Mouse (Mus musculus) kidney, postnatal 0 days (tissue): Measurements from ENCODE around the gene Agtpbp1. TPM values are rescaled to one million over a fixed set of nuclear protein-coding genes. Genes with fewer than 3 reads are reported as not detected.
A peak's percentile ranks its signal among the peaks of the same experiment; 100 is the strongest.

ENCODE experiments used
- ATAC-seq: fragments of 200-750 bp; cut with Nextera tagmentation; replicated peaks from 2 replicates; pipeline ENCODE4 v1.8.0; 2017; ENCODE audit warnings: low read depth, moderate number of reproducible peaks, moderate TSS enrichment, moderate library complexity; ENCODE audit not compliant: low FRiP score
- DNase-seq: peaks from one replicate; pipeline ENCODE4 v3.0.0-alpha.2; 2016; ENCODE audit warnings: low spot score
- H3K27ac ChIP-seq: fragments of 300-500 bp; sonication (generic); 2 replicates; pipeline ENCODE4 v1.5.1; 2014; ENCODE audit warnings: mild to moderate bottlenecking
- H3K27me3 ChIP-seq: fragments of 300-500 bp; sonication (generic); 2 replicates; pipeline ENCODE4 v1.6.1; 2014; ENCODE audit warnings: low read length, mixed read lengths; ENCODE audit not compliant: insufficient read depth
- H3K36me3 ChIP-seq: fragments of 300-500 bp; sonication (generic); 2 replicates; pipeline ENCODE4 v1.6.1; 2014; ENCODE audit warnings: low read length, mixed read lengths; ENCODE audit not compliant: insufficient read depth
- H3K4me1 ChIP-seq: fragments of 300-500 bp; sonication (generic); replicated peaks from 2 replicates; pipeline ENCODE4 v1.6.1; 2014; ENCODE audit warnings: antibody characterized with exemption, low read length, mixed read lengths; ENCODE audit not compliant: insufficient read depth
- H3K4me2 ChIP-seq: fragments of 300-500 bp; sonication (generic); 2 replicates; pipeline ENCODE4 v1.6.1; 2014; ENCODE audit warnings: mild to moderate bottlenecking, low read length, moderate library complexity, mixed read lengths
- H3K4me3 ChIP-seq: fragments of 300-500 bp; sonication (generic); replicated peaks from 2 replicates; pipeline ENCODE4 v1.5.1; 2014; ENCODE audit warnings: low read depth, low read length
- H3K9ac ChIP-seq: fragments of 300-500 bp; sonication (generic); 2 replicates; pipeline ENCODE4 v1.6.1; 2014; ENCODE audit warnings: low read depth, low read length
- H3K9me3 ChIP-seq: fragments of 300-500 bp; sonication (generic); replicated peaks from 2 replicates; pipeline ENCODE4 v1.6.1; 2016; ENCODE audit warnings: low read length, inconsistent platforms, mixed read lengths
- CTCF ChIP-seq: IDR thresholded peaks from 2 replicates; pipeline ENCODE4 v1.5.1; 2016; ENCODE audit warnings: antibody characterized with exemption, low read depth, mild to moderate bottlenecking, moderate library complexity
- WGBS: fragments of 180-500 bp; shearing (Covaris S2); extraction: QIAGEN DNeasy Blood & Tissue Kit; methylation state at CpG from one replicate; pipeline ENCODE4 v1.1.7; 2014; 5-methylcytosine and 5-hydroxymethylcytosine counted together
- polyA plus RNA-seq: library from polyadenylated mRNA; unstranded; fragments of >200 nt; fragmentation: Nextera tagmentation; extraction: Ambion mirVana; gene quantifications from 2 replicates; pipeline ENCODE4 v1.2.1, GENCODE M21; 2015

Agtpbp1 gene
- polyA plus RNA-seq, 1 experiment from 2014 or later, result 10.1 TPM

- Histone ChIP-seq H3K9ac (no peak overlapping the region), H3K4me1 (no peaks in the 10 kb centered on the region), H3K4me3 (no peak overlapping the region), H3K27me3 (no peaks in the 10 kb centered on the region), H3K4me2 (no peak overlapping the region), H3K9me3 (no peaks in the 10 kb centered on the region), H3K27ac (no peak overlapping the region), H3K36me3 (peaks cover 15% of the 10 kb centered on the region)
- TF ChIP-seq CTCF, result no peak
- DNase-seq (no peak), ATAC-seq (no peak)
- whole genome bisulfite sequencing, result 85% methylated on average over 14 of the region's 14 CpGs
Observed at GRCm38 (mm10) chr13:59477451-59477850, 107.6 kb downstream of the Agtpbp1 start.

DNA sequence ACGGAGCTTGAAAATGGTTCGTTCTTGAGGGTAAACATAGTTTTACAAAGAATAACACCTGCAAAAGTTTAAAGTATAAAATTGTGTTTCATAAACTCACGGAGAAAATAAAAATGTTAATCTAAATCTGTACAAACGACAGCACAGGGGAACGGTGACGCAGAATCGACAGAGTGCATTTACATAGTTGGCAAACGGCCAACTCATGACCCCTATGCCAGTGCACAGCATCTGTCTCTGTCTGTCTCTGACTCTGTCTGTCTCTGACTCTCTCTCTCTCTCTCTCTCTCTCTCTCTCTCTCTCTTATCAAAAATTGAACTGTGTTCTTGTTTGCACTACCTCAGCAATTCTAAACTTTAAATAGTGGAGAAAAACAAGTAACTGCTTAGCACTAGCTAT, 110.1 kb downstream of the Agtpbp1 start:
- H3K9ac ChIP-seq, result no peak overlapping the region
- WGBS, result 49% methylated on average over 8 of the region's 8 CpGs
- H3K9me3 ChIP-seq, result no peaks in the 10 kb centered on the region
- peaks cover 15% of the 10 kb centered on the region; the same call in 1 of the 2 replicates for H3K36me3 ChIP-seq
- ATAC-seq (no peak), DNase-seq (no peak)
- no peaks in the 10 kb centered on the region for H3K27me3 ChIP-seq
- H3K27ac ChIP-seq, result no peak overlapping the region
- no peaks in the 10 kb centered on the region for H3K4me1 ChIP-seq
- H3K4me3 ChIP-seq, result no peak overlapping the region
- H3K4me2 ChIP-seq, result no peak overlapping the region
- no peak for TF ChIP-seq CTCF

DNA sequence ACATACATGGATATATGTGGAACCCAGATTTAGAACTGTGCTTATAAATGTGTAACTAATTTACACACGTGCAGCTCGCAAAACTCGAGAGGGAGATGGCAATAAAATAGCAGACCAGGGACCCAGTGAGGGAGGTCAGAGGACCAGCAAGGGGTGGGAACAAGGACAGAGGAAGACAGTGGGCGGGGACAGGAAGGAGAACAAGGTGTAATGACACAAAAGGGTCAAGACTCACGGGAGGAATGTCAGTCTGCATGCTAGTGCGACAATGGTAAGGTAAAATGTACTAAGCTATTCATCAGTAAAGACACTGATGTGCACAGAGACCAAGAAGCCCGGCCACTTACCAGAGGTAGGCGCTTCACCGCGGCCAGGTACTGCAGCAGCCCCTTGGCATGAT, 111.7 kb downstream of the Agtpbp1 start:
- peaks cover 15% of the 10 kb centered on the region; the same call in 1 of the 2 replicates for H3K36me3 ChIP-seq
- ATAC-seq (no peak), DNase-seq (no peak)
- no peaks in the 10 kb centered on the region for H3K9me3 ChIP-seq
- no peak overlapping the region for H3K27ac ChIP-seq
- no peak overlapping the region for H3K4me3 ChIP-seq
- H3K27me3 ChIP-seq, result no peaks in the 10 kb centered on the region
- H3K9ac ChIP-seq, result no peak overlapping the region
- H3K4me2 ChIP-seq, result no peak overlapping the region
- 60% methylated on average over 10 of the region's 10 CpGs for WGBS
- no peak for TF ChIP-seq CTCF
- no peaks in the 10 kb centered on the region for H3K4me1 ChIP-seq

- H3K4me3 ChIP-seq, result no peak overlapping the region
- 75% methylated on average over 5 of the region's 5 CpGs for WGBS
- H3K4me1 ChIP-seq, result no peaks in the 10 kb centered on the region
- no peaks in the 10 kb centered on the region for H3K27me3 ChIP-seq
- no peak overlapping the region for H3K4me2 ChIP-seq
- no peak overlapping the region for H3K9ac ChIP-seq
- ATAC-seq, result no peak
- TF ChIP-seq CTCF, result no peak
- 0 out of 2 replicates have a peak, but pooled peaks cover 11% of the 10 kb centered on the region for H3K36me3 ChIP-seq
- no peak overlapping the region for H3K27ac ChIP-seq
- no peaks in the 10 kb centered on the region for H3K9me3 ChIP-seq
- no peak for DNase-seq
Observed at GRCm38 (mm10) chr13:59472222-59472621, 112.8 kb downstream of the Agtpbp1 start.

DNA sequence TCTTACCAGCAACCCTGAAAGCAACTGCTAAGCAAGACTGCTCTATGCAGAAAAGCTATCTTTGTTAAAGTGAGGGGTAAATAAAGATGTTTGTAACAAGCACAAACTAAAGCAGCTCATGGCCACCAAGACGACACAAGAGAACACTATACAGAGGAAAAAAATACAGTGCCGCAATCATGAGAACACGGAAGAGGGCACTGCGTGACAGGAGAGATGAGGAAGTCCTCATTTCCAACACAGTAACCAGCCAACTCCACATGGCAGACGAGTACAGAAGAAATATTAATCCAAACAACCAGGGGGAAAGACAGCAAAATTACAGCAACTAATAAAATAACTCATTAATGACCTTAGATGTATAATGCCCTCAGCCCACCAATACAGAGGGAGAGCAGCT, 115.3 kb downstream of the Agtpbp1 start:
- no peak overlapping the region for H3K4me3 ChIP-seq
- no peaks in the 10 kb centered on the region for H3K27me3 ChIP-seq
- no peaks in the 10 kb centered on the region for H3K9me3 ChIP-seq
- ATAC-seq (no peak), DNase-seq (no peak)
- no peak for TF ChIP-seq CTCF
- H3K36me3 ChIP-seq, result no peaks in the 10 kb centered on the region
- WGBS, result 86% methylated on average over 5 of the region's 5 CpGs
- H3K4me2 ChIP-seq, result no peak overlapping the region
- H3K27ac ChIP-seq, result no peak overlapping the region
- no peak overlapping the region for H3K9ac ChIP-seq
- H3K4me1 ChIP-seq, result no peaks in the 10 kb centered on the region

GRCm38 (mm10) chr13:59468181-59468802, 116.7 kb downstream of the Agtpbp1 start:
- no peak for ATAC-seq
- 80% methylated on average over 8 of the region's 8 CpGs for WGBS
- H3K27ac ChIP-seq, result no peak overlapping the region
- H3K9ac ChIP-seq, result no peak overlapping the region
- H3K36me3 ChIP-seq, result 0 out of 2 replicates have a peak, but pooled peaks cover 4% of the 10 kb centered on the region
- no peak overlapping the region for H3K4me2 ChIP-seq
- H3K27me3 ChIP-seq, result no peaks in the 10 kb centered on the region
- TF ChIP-seq CTCF, result no peak
- no peak for DNase-seq
- no peaks in the 10 kb centered on the region for H3K9me3 ChIP-seq
- no peaks in the 10 kb centered on the region for H3K4me1 ChIP-seq
- no peak overlapping the region for H3K4me3 ChIP-seq

DNA sequence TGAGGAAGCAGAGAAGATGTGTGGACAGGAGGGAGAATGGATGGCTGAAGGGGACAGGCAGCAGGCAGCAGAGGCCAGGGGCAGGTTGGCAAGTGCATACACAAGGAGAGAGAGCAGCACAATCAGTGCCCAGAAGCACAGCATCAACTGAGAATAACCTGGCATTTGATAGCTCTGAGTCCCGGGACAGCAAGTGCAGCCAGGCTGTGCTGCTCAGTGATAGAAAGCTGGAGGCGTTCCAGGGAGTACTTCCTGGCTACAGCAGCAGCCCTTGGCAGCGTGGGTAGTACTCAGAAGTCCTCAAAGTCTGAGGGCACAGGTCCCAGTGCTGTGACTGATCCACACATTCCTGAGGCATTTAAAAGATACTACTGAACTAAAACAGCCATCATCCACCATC, 117.4 kb downstream of the Agtpbp1 start:
- no peak overlapping the region for H3K27ac ChIP-seq
- WGBS, result 33% methylated on average over 3 of the region's 3 CpGs
- no peaks in the 10 kb centered on the region for H3K4me1 ChIP-seq
- ATAC-seq (no peak), DNase-seq (peak; percentile 11)
- TF ChIP-seq CTCF, result no peak
- H3K4me2 ChIP-seq, result no peak overlapping the region
- H3K4me3 ChIP-seq, result no peak overlapping the region
- 0 out of 2 replicates have a peak, but pooled peaks cover 4% of the 10 kb centered on the region for H3K36me3 ChIP-seq
- no peak overlapping the region for H3K9ac ChIP-seq
- H3K27me3 ChIP-seq, result no peaks in the 10 kb centered on the region
- H3K9me3 ChIP-seq, result no peaks in the 10 kb centered on the region
